Mouse (Mus musculus) heart, postnatal 25 days (tissue): ENCODE data around the gene Gls2. TPM values are rescaled to one million over a fixed set of nuclear protein-coding genes. Genes with fewer than 3 reads are reported as not detected.
A peak's percentile ranks its signal among the peaks of the same experiment; 100 is the strongest.

Experiments used
- DNase-seq: peaks from one replicate; pipeline ENCODE4 v3.0.0; 2022; ENCODE audit warnings: low spot score
- intact Hi-C: fragments of 180-260 bp; cut with DNase I; formaldehyde crosslinking; loops from one replicate; pipeline ENCODE4 v1.15.1; 2025
- total RNA-seq, 2 experiments: library from RNA; stranded (reverse); gene quantifications; 2 replicates each; pipeline ENCODE4 v1.2.3; 2021

The Gls2 gene
- total RNA-seq, 2 experiments from 2014 or later, result 0.94 to 1.1 TPM

- DNase-seq, result no peak
- intact Hi-C loops, result no loop called here
Measured at GRCm38 (mm10) chr10:128227592-128227991, 33.3 kb downstream of the Gls2 start.

DNA sequence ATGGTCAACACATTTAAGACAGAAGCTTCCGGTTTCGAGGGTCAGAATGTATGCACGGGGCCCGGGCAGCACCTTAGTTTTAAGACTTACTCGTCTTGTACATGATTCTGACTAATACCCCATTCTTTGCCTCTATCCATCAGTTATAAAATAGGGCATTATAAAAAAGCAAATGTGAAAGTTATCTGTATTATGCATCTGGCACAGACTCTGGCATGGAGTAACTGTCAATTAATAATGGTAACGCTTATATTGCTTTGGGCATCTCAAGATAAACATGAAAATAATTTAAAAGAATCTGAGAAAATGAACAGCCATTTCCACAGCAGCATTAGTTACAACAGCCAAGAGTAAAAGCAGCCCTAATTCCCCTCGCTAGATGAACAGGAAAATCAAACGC is 33.8 kb downstream of the Gls2 start:
- no peak for DNase-seq
- intact Hi-C loops, result no loop called here

- no peak for DNase-seq
- intact Hi-C loops, result loop anchor here (5.0 kb wide), 1 partner anchor 42 kb away; the partner anchor contains the start of gene Stat2
Measured at GRCm38 (mm10) chr10:128230582-128230981, 36.3 kb downstream of the Gls2 start.

- intact Hi-C loops, result loop anchor here (5.0 kb wide), 1 partner anchor 41 kb away; the partner anchor contains the start of gene Stat2
- DNase-seq, result no peak
Measured at GRCm38 (mm10) chr10:128231146-128231545, 36.9 kb downstream of the Gls2 start.

DNA sequence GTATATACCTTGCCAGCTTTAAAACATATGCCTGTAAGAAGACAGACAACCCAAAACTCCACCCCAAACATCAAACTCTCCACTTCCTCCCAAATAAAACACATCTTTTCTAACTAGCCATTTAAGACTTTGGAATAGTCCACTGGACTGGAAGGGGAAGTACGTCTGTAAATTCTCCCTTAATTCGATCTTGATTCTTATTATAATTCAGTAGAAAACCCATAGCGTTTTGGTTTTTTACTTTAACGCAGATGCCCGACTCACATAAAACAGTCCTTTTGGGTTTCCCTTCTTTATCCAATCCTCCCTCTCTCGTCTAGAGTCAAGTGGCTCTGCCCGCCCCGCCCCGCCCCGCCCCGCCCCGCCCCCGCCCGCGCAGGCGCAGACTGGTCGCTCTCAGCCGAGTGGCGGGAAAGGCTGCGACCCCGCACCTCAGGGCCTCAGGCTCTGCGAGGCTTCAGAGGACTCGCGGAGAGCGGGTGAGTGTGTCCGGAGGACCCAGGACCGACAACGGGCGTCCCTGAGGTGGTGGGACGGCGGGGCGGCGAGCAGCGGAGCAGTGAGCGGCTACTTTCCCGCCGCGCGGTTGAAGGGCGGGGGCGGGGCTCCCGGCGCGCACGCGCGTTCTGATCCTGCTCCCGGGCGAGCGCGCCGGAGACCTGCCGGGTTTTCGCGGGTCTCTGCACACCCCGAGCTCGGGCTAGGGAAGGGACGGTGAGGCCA is 37.6 kb downstream of the Gls2 start, which contains the start of gene Timeless:
Timeless (plus strand) TSS at position 369 of the 723 bp plus-strand sequence.
- DNase-seq, result peak; percentile 71
- intact Hi-C loops, result loop anchor here (1.0 to 5.0 kb wide), 2 partner anchors 19 to 40 kb away; partner anchors contain the start of gene Stat2

GRCm38 (mm10) chr10:128232420-128232985 is 38.2 kb downstream of the Gls2 start:
- DNase-seq, result no peak
- intact Hi-C loops, result loop anchor here (1.0 to 5.0 kb wide), 2 partner anchors 19 to 40 kb away; partner anchors contain the start of gene Stat2

DNA sequence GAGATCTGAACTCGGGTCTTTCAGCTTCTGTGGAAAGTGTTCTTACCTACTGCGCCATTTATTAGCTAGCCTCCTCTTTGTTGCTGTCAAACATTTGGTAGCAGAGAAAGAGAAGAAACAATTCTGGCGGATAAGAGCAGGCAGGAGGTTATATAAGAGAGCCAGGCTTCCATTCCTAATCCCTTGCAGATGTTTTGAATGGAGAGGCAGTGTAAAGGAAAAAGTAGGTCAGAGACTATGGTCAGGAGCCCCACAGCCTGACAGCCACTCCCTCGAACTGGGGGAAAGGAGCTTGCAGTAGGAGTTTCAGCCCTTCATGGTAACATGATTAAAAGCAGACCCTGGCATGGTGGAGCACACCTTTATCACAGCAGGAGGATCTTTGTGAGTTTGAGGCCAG is 42.1 kb downstream of the Gls2 start:
- intact Hi-C loops, result no loop called here
- DNase-seq, result no peak

- intact Hi-C loops, result no loop called here
- DNase-seq, result peak; percentile 36
Measured at GRCm38 (mm10) chr10:128237807-128238480, 43.7 kb downstream of the Gls2 start.

DNA sequence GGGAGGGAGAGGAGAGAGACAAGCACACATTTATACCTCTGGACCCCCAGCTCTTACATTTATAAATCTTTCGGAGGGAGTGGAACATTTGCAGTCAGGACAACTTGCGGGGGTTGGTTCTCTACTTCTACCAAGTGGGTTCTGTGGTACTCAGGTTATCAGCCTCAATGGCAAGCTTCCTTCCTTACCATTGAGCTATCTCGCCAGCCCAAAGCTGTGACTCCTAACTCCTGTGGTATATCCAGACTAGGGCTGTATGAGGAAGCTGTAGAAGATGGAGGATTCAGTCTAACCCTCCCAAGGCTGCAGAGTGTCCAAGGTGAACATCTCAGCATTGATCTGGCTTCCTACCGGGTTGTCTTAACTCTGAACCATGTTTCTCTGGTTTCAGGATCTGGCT is 44.9 kb downstream of the Gls2 start:
- DNase-seq, result no peak
- intact Hi-C loops, result no loop called here

GRCm38 (mm10) chr10:128240131-128240530 is 45.9 kb downstream of the Gls2 start:
- intact Hi-C loops, result no loop called here

DNA sequence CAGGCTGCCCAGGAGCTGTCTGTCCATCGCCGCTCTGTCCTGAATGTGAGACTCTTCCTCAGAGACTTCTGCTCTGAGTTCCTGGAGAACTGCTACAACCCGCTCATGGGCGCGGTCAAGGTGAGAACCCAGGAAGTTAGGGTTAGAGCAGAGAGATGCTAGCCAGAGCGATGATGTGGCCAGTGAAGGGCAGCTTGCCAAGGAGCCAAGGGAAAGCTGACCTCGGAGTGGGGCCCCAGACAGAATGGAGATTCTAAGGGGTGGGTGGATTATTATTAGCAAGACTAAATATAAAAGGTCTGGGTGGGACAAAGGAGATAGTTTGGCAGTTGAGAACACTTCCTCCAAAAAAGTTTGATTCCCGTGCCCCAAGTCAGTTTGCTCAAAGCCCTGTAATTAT is 49.0 kb downstream of the Gls2 start:
- DNase-seq, result no peak
- intact Hi-C loops, result no loop called here

More at GRCm38 (mm10) chr10:128240131-128240530, 45.9 kb downstream of the Gls2 start:
- no peak for DNase-seq

DNA sequence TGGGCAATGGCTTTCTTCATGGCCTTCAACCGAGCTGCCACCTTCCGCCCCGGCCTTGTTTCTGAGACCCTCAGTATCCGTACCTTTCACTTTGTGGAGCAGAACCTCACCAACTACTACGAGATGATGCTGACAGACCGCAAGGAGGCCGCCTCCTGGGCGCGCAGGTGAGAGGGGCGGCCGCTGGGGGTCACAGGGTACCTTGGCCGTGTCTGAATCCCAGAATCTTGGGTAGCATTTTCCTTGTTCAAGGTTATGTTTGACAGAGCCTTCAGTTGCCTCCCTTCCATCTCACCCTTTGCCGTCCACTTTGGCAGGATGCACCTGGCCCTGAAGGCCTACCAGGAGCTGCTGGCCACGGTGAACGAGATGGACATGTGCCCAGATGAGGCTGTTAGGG is 49.9 kb downstream of the Gls2 start:
- intact Hi-C loops, result no loop called here
- DNase-seq, result no peak

DNA sequence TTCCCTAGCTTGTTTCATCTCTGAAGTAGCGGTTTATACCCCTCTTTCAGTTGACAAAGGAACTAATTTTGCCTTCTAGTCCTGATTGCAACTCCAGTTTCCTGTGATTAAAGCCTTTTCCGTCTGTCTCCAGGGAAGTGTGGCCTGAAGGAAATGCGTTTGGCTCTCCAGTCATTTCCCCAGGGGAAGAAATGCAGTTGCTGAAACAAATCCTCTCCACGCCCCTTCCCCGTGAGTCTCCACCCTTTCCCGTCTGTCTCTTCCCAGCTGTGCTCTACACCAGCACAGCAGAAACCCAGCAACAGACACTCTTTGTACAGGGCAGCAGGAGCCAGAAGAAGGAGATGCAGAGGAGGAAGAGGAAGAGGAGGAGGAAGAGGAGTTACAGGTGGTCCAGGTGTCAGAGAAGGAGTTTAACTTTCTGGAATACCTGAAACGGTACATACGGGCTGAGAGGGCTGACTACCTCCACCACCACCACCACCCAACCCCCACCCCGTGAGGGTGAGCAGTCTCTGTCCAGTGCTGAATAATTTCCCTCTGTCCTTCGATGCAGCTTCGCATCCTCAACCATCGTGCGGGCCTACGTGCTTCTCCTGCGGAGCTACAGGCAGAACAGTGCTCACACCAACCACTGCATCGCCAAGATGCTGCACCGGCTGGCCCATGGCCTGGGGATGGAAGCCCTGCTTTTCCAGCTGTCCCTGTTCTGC is 52.9 kb downstream of the Gls2 start:
- intact Hi-C loops, result no loop called here
- DNase-seq, result peak; percentile 62

- intact Hi-C loops, result no loop called here
- no peak for DNase-seq
Measured at GRCm38 (mm10) chr10:128250565-128250964, 56.3 kb downstream of the Gls2 start.

- DNase-seq, result no peak
- intact Hi-C loops, result no loop called here
Measured at GRCm38 (mm10) chr10:128253677-128254255, 59.5 kb downstream of the Gls2 start, which contains the start of gene Apon. Gene Apon (plus strand): TSS chr10:128254096.

DNA sequence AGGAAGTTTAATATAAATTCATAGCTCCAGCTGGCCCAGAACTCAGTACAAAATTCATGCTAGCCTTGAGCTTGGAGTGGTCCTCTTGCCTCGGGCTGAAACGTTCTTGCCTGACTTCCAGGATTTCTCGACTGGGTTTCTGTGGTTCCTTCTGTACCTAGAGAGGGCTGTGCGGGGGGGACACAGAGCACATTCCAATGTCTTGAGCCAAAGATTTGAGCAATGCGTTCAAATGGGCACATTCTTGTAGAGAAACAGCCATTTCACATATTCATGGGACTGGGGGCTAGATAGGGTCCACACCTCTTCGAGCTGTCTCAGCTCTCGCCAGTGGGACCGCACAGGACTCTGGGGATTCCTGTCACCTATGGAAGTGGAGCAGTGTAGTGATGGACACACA is 61.7 kb downstream of the Gls2 start:
- intact Hi-C loops, result no loop called here
- DNase-seq, result no peak

- intact Hi-C loops, result no loop called here
- no peak for DNase-seq
Measured at GRCm38 (mm10) chr10:128256328-128256727, 62.1 kb downstream of the Gls2 start.

DNA sequence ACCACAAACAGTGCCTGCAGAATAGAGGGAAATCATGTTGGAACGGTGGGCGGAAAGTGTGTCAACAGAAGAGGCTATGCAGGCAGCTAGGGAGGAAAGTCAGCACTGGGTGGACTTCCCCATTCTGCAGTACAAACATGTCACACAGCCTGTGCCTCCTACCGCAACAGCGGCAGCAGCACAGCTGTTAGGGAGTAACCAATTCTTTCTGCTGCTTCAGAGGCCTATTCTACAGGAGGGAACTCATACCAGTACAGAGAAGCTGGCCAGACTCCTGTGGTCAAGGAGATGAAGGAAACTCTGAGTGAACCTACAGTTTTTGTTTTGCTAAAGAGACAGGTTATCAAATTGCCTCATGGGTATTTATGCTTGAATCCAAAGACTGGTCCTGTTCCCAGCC is 64.7 kb downstream of the Gls2 start:
- intact Hi-C loops, result no loop called here
- DNase-seq, result no peak
